Mouse (Mus musculus): ENCODE results near the gene Farsa. TPM values are rescaled to one million over a fixed set of nuclear protein-coding genes. Genes with fewer than 3 reads are reported as not detected.
"Not testable (repeated sequence)": the region's sequence is repeated elsewhere in the genome, so short reads cannot be mapped to it uniquely, and the experiment has no call there.

Gene Farsa
- 10 to 100 TPM; 19.9 to 24.6 (median 22.9) TPM for total RNA-seq (2022)

DNA sequence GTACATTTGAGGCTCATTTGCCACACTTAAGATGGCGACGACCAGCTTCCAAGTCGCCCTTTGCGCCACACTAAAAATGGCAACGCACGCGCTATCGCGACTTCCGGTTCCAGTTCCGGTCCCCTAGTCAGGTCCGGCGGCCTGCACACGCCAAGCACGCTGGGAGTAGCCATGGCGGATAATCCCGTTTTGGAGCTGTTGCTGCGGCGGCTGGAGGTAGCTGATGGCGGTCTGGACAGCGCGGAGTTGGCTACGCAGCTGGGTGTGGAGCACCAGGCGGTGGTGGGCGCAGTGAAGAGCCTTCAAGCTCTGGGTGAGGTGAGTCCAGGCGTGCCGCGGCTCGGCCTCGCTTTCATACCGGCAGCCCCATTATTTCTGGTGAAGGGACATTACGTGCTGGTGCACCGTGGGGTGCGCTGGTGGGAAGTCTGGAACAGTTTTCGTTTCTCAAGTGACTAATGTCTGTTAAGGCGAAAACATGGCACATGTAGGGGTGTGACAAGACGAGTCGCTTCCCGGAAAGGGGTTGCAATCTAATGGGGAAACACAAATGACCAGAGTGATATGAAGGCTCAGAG lies at the start of gene Farsa:
Gene Farsa (plus strand): TSS at position 126 of the 578 bp plus-strand sequence.
- DNase-seq (ENCODE audit: low spot score): peak; percentile 95

- DNase-seq (ENCODE audit: low spot score): no peak
These were observed 47.5 kb upstream of the Farsa start for GRCm38 (mm10) chr8:84809109-84809940.

- DNase-seq (ENCODE audit: low spot score): no peak
These were observed 46.9 kb upstream of the Farsa start for GRCm38 (mm10) chr8:84809941-84810280.

- peak; percentile 90 for DNase-seq (ENCODE audit: low spot score)
These were observed 45.9 kb upstream of the Farsa start for GRCm38 (mm10) chr8:84810896-84811295.

GRCm38 (mm10) chr8:84811303-84811702 lies 45.5 kb upstream of the Farsa start:
- DNase-seq (ENCODE audit: low spot score): no peak

DNA sequence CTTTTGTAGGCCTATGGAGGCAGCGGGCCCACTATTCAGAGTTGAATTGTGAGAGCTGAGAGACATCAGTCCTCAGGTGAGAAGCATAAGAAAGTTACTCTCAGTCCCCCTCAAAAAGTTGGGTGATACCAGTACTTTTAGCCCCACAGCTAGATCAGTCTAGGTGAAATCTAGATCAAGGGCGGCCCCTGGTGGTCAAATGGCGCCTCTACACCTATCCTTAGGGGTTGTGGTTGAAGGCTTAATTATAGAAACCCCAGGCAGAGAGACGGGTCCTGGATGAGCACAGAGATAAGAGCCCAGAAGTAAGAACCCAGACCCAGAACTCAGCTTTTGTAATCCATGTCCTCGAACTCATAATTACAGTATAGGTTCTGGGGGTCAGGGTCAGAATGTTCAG lies 43.7 kb upstream of the Farsa start:
- peak; percentile 88 for DNase-seq (ENCODE audit: low spot score)

GRCm38 (mm10) chr8:84813830-84814229 lies 43.0 kb upstream of the Farsa start:
- no peak for DNase-seq (ENCODE audit: low spot score)

DNA sequence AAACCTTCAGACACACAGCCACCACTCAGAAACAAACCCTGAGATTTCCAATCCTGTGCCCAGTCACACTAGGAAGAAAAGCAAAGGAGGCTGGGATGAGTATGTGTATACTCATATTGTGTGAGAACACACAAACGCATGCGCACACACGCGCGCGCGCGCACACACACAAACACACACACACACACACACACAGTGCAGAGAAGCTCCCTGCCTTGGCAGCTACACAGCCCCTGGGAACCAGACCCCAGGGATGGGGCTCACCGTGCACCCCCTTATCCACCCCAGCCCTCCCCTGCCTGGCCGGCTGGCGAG lies 42.6 kb upstream of the Farsa start:
- no peak for DNase-seq (ENCODE audit: low spot score)

- DNase-seq (ENCODE audit: low spot score): no peak
These were observed 42.0 kb upstream of the Farsa start for GRCm38 (mm10) chr8:84814555-84815441.

GRCm38 (mm10) chr8:84815547-84815946 lies 41.2 kb upstream of the Farsa start:
- peak; percentile 97 for DNase-seq (ENCODE audit: low spot score)

GRCm38 (mm10) chr8:84816117-84816516 lies 40.7 kb upstream of the Farsa start:
- no peak for DNase-seq (ENCODE audit: low spot score)

DNA sequence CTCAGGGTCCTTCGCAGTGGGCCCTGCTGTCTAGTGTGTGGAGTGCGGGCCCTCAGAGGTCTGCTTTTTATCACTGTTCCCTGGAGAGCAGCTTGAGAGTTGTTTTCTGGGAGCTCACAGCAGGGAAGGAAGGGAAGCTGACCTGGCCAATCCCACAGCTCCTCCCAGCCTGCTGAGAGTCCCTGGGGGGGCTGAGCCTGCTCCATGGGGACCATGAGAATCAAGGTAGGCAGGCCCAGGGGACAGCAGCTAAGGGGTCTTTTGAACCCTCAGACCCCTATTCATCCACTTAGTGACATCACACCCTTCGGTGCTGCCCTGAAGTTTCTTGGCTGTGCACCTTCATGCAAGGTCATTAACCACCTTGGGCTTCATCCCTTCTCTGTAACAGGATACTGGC lies 34.1 kb upstream of the Farsa start, which contains the start of gene Dand5:
Gene Dand5 (minus strand): TSS at position 101 of the 400 bp plus-strand sequence.
- no peak for DNase-seq (ENCODE audit: low spot score)

DNA sequence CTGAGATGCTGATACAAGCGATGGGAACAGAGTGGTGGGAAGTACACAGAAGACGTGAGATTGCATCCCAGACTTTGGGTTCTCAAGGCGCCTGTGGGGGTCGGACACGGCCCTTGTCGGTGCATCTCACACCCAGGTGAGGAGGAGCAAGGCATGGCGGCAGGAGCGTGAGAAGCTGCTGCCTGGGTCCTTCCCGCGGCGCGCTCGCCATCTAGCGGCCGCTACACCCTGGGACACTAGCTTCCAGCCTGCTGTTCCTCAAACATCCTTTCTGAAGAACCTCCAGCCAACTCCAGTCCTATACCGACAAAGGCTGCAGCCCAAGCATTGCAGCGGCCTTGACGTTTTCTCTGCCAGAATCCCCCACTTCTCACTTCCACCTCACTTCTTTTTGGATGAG lies 33.1 kb upstream of the Farsa start:
- no peak for DNase-seq (ENCODE audit: low spot score)

GRCm38 (mm10) chr8:84825636-84826035 lies 31.2 kb upstream of the Farsa start:
- no peak for DNase-seq (ENCODE audit: low spot score)

- not testable (repeated sequence) for DNase-seq (ENCODE audit: low spot score)
These were observed 30.3 kb upstream of the Farsa start for GRCm38 (mm10) chr8:84826518-84826917.

- DNase-seq (ENCODE audit: low spot score): no peak
These were observed 25.3 kb upstream of the Farsa start, which contains the start of gene Gadd45gip1 for GRCm38 (mm10) chr8:84831490-84831889. TSS of gene Gadd45gip1 (plus strand) at chr8:84831522.

- DNase-seq (ENCODE audit: low spot score): peak; percentile 68
These were observed 24.6 kb upstream of the Farsa start for GRCm38 (mm10) chr8:84832034-84832717.

DNA sequence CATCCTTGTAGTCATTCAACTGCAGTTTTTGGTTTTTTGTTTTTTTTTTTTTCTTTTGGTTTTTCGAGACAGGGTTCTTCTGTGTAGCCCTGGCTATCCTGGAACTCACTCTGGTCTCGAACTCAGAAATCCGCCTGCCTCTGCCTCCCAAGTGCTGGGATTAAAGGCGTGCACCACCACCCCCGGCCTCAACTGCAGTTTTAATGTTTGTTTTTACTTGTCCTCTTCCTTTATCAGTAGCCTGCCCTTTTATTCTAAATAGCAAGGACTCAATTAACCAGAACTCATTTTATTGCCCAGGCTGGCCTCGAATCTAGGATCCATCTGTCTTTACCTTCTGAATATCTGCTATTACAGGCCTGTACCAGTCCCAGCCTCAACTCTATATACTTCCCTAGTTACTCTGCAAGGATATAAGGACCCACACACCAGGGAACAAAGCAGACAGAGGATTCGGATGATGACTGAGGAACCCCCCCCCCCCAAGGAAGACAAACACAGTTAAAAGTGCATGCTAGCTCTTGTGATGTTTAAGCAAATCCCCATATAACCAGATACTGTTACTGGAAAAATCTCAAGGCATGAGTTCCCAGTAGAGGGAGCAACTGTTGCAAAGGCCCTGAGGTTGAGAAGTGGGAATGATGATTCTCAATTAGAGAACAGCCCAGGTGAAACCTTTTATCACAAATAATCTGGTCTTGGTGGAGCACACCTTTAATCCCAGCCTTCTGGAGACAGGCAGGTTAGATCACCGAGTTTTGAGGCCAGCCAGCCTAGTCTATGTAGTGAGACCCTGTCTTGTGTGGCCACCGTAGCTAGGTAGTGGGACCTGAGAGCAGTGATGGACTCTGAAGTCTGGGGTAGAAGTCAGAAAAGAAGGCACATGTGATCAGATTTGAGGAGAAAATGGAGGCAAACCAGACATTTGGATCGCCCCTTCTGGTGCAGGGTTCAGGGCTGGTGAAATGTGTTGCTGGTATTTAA lies 23.7 kb upstream of the Farsa start:
- DNase-seq (ENCODE audit: low spot score): no peak

DNA sequence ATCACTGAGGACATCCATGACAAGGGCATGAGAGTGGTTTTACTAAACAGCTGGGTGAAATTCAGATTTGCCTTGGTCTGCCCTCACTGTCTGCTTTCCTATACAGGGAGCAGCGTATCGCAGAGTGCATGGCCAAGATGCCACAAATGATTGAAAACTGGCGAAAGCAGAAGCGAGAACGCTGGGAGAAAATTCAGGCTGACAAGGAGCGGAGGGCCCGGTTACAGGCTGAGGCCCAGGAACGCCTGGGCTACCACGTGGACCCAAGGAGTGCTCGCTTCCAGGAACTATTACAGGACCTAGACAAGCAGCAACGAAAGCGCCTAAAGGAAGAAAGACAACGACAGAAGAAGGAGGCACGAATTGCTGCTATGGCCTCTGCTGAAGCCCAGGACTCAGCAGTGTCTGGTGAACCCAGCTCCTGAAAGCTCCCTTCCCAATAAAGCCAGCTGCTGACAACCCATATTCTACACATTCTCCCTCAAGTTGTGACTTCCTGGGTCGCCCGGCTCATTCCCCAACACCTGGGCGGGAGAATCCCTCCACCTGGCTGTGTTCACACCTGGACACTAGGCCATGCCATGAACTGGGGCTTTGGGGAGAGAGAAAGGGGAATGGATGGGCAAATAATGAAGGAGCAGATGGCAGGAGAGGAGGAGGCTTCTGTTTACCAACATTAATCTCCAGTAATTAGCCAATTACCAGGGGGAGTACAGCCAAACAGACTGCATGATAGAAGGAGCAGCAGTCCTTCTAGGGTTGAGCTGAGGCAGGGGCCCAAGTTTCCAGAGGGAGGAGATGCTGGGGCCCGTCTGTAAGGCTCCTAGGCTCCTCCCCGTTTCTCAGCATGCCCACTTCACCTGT lies 22.6 kb upstream of the Farsa start:
- no peak for DNase-seq (ENCODE audit: low spot score)

Data from heart, adult 8-10 months (tissue).